In the genomic region with DNA sequence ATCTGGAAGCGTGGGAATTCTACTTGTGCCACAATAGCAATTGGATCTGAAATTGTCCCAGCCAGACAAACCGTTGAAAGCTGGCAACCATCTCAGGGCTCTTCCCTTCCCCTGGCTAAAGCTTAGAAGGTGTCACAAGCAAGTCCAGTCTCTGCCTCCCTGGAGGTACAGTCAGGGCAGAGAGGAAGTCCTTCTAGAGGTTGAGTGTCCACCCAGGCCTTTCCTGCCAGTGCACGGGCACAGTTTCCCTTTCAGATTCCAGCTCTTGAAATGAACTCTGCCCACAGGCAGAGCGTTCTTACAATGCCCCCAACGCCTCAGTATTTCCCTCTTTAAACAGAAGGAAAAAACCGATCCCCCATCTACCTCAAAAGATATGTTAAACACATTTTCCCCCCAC, we compare ENCODE assay signal across 25 mouse cellular contexts. TPM values are rescaled to one million over a fixed set of nuclear protein-coding genes. Genes with fewer than 3 reads are reported as not detected.
DNase-seq lines count a peak whose midpoint lies in the region; ATAC-seq and TF ChIP-seq lines count a peak whose summit lies in the region.
"Had no signal": no experiment of that assay in that cellular context is flagged by ENCODE, and none has a peak within 500 bp of the region (broad histone marks: within the 10 kb centered on the region; RNA-seq: fewer than 3 reads in every experiment).

No protein-coding gene starts in this region.

- 75% methylated on average over 6 of the region's 6 CpGs for WGBS in embryonic facial prominence, embryonic 13.5 days
- 85% methylated on average over 6 of the region's 6 CpGs for WGBS in embryonic facial prominence, embryonic 10.5 days
- 74% methylated on average over 6 of the region's 6 CpGs for WGBS in kidney, adult 2 months

- ATAC-seq in embryonic facial prominence, embryonic 13.5 days (ENCODE audit: insufficient number of reproducible peaks, insufficient read depth, low FRiP score, low TSS enrichment, low read depth), result no peak
- ATAC-seq in megakaryocyte, adult 5-6 weeks (ENCODE audit: poor library complexity, severe bottlenecking), result peak; percentile 54
- ATAC-seq: forebrain, embryonic 13.5 days; forebrain, postnatal 0 days; Patski had no signal

- TF ChIP-seq POLR2A in kidney, adult 2 months (IDR thresholded peaks at IDR 0.05; ENCODE audit: low read depth, low read length), result no peak

- no peaks in the 10 kb centered on the region for H3K27me3 ChIP-seq in embryonic facial prominence, embryonic 13.5 days
- H3K27me3 ChIP-seq in embryonic facial prominence, embryonic 10.5 days (replicated peaks; ENCODE audit: low read depth, poor library complexity, severe bottlenecking), result peaks cover 3% of the 10 kb centered on the region; the same call in 1 of the 2 replicates
- H3K27me3 ChIP-seq in kidney, adult 2 months (replicated peaks; ENCODE audit: control insufficient read depth, insufficient read depth, low read length), result no peaks in the 10 kb centered on the region
- H3K27me3 ChIP-seq: CH12.LX; forebrain, embryonic 13.5 days; heart, embryonic 13.5 days; hindbrain, embryonic 12.5 days; hindbrain, embryonic 15.5 days; Patski had no signal

- peak overlapping the region; percentile 9; the same call in 1 of the 2 replicates for H3K27ac ChIP-seq in embryonic facial prominence, embryonic 13.5 days
- H3K27ac ChIP-seq in embryonic facial prominence, embryonic 10.5 days (replicated peaks), result no peak overlapping the region
- H3K27ac ChIP-seq in kidney, adult 2 months (ENCODE audit: insufficient read depth, low read depth, low read length), result no peak overlapping the region
- H3K27ac ChIP-seq: forebrain, embryonic 10.5 days; forebrain, embryonic 13.5 days; gastrocnemius, adult 2 months; heart, embryonic 13.5 days; hindbrain, embryonic 12.5 days; hindbrain, embryonic 15.5 days had no signal

- no peaks in the 10 kb centered on the region for H3K9me3 ChIP-seq in embryonic facial prominence, embryonic 13.5 days
- H3K9me3 ChIP-seq in embryonic facial prominence, embryonic 10.5 days, result no peaks in the 10 kb centered on the region; the same call in 1 of the 2 replicates
- H3K9me3 ChIP-seq: forebrain, embryonic 10.5 days; forebrain, embryonic 13.5 days; G1E; hindbrain, embryonic 12.5 days; hindbrain, embryonic 15.5 days had no signal

- no peak for TF ChIP-seq CTCF in kidney, adult 2 months (conservative IDR thresholded peaks at IDR 0.05; ENCODE audit: insufficient read depth, insufficient read length, low read depth, low read length)

- H3K4me1 ChIP-seq in embryonic facial prominence, embryonic 13.5 days, result peaks cover 19% of the 10 kb centered on the region
- peaks cover 18% of the 10 kb centered on the region for H3K4me1 ChIP-seq in embryonic facial prominence, embryonic 10.5 days
- H3K4me1 ChIP-seq in kidney, adult 2 months (ENCODE audit: control insufficient read depth, insufficient read depth, low read length), result no peaks in the 10 kb centered on the region; the same call in 1 of the 2 replicates

- no peaks in the 10 kb centered on the region for H3K36me3 ChIP-seq in embryonic facial prominence, embryonic 13.5 days
- H3K36me3 ChIP-seq in embryonic facial prominence, embryonic 10.5 days (replicated peaks), result no peaks in the 10 kb centered on the region
- H3K36me3 ChIP-seq in kidney, adult 2 months (ENCODE audit: control insufficient read depth, insufficient read depth, low read length), result no peaks in the 10 kb centered on the region
- H3K36me3 ChIP-seq: forebrain, embryonic 10.5 days; G1E; heart, embryonic 13.5 days; hindbrain, embryonic 12.5 days; hindbrain, embryonic 15.5 days had no signal

- no peak overlapping the region for H3K4me3 ChIP-seq in embryonic facial prominence, embryonic 13.5 days
- no peak overlapping the region for H3K4me3 ChIP-seq in embryonic facial prominence, embryonic 10.5 days
- no peak overlapping the region for H3K4me3 ChIP-seq in kidney, adult 2 months (ENCODE audit: insufficient read depth, low read depth, low read length)
- H3K4me3 ChIP-seq: forebrain, embryonic 10.5 days; forebrain, embryonic 13.5 days; gastrocnemius, adult 2 months; heart, embryonic 13.5 days; hindbrain, embryonic 12.5 days; hindbrain, embryonic 15.5 days had no signal

- no peak overlapping the region for H3K9ac ChIP-seq in embryonic facial prominence, embryonic 13.5 days
- H3K9ac ChIP-seq: forebrain, embryonic 13.5 days; forebrain, postnatal 0 days; heart, embryonic 13.5 days; hindbrain, embryonic 12.5 days; hindbrain, embryonic 15.5 days had no signal

- H3K4me2 ChIP-seq in embryonic facial prominence, embryonic 13.5 days, result no peak overlapping the region
- H3K4me2 ChIP-seq: forebrain, embryonic 13.5 days; heart, embryonic 13.5 days; hindbrain, embryonic 12.5 days; hindbrain, embryonic 15.5 days had no signal

- DNase-seq in embryonic facial prominence, embryonic 10.5 days (ENCODE audit: low spot score), result no peak
- peak; percentile 16 for DNase-seq in kidney, adult 2 months
- no peak for DNase-seq in kidney, adult 8-10 months
- DNase-seq in right cerebral cortex, postnatal 25 days, result no peak
- DNase-seq in layer of hippocampus, adult 9-10 months (ENCODE audit: low spot score), result no peak
- DNase-seq: adrenal gland, postnatal 10 days; adrenal gland, postnatal 36 days; B cell, adult 2 months; cerebellum, adult 18-20 months; cerebellum, adult 9-10 months; cerebellum, postnatal 14 days; forebrain, postnatal 0 days; gastrocnemius, adult 2 months; gastrocnemius, postnatal 14 days; heart, adult 18-20 months had no signal

RNA-seq across cellular contexts. Expression of a gene that starts 11.4 kb away (rescaled TPM):
- 61.7 and 65.4 TPM in 2 replicates for polyA plus RNA-seq in embryonic facial prominence, embryonic 13.5 days (2015; fragmentation: Nextera tagmentation; extraction: Ambion mirVana)
- 38.4 and 45.5 TPM in 2 replicates for polyA plus RNA-seq in embryonic facial prominence, embryonic 10.5 days (2016; fragmentation: Nextera tagmentation; extraction: Ambion mirVana)
- 2,267 and 2,428 TPM in 2 replicates for polyA plus RNA-seq in kidney, adult 2 months (2012; rRNA removed)
- 67.9 and 69.6 TPM in 2 replicates for total RNA-seq in megakaryocyte, adult 5-6 weeks (2015)
- total RNA-seq in megakaryocyte, adult 5-6 weeks (2017), result 120 and 132 TPM in 2 replicates

Comparison
In these comparisons a context has a peak if more than half of its experiments do, and no peak if none do; other contexts are left out.
1. RNA of a gene that starts 11.4 kb away (polyA plus RNA-seq): 2,267 to 2,428 TPM in kidney, adult 2 months; 61.7 to 65.4 TPM in embryonic facial prominence, embryonic 13.5 days and 38.4 to 45.5 TPM in embryonic facial prominence, embryonic 10.5 days; every median in the first group is over 10 times any median in the second.